Mouse (Mus musculus): ENCODE data around the gene Spout1. TPM values are rescaled to one million over a fixed set of nuclear protein-coding genes. Genes with fewer than 3 reads are reported as not detected.
A peak's percentile ranks its signal among the peaks of the same experiment; 100 is the strongest.
"Not testable (repeated sequence)": the region's sequence is repeated elsewhere in the genome, so short reads cannot be mapped to it uniquely, and the experiment has no call there.

Spout1 gene
- total RNA-seq, 2 experiments from 2014 or later = 21.1 to 25.4 TPM

GRCm38 (mm10) chr2:30132801-30133612 lies 45.3 kb downstream of the Spout1 start:
- no peak for DNase-seq (ENCODE audit: low spot score in 2 of 2)

- not testable (repeated sequence) for DNase-seq (ENCODE audit: low spot score in 2 of 2)
Measured at GRCm38 (mm10) chr2:30131240-30131639, 47.0 kb downstream of the Spout1 start.

- no peak for DNase-seq (ENCODE audit: low spot score in 2 of 2)
Measured at GRCm38 (mm10) chr2:30130156-30130555, 48.1 kb downstream of the Spout1 start.

- DNase-seq (ENCODE audit: low spot score in 2 of 2) = no peak
Measured at GRCm38 (mm10) chr2:30128789-30129188, 49.5 kb downstream of the Spout1 start.

GRCm38 (mm10) chr2:30124472-30125274 lies 53.6 kb downstream of the Spout1 start, which contains the start of gene Zer1:
Zer1 (minus strand) TSS chr2:30124585.
- peak; percentile 94 to 97 for DNase-seq (ENCODE audit: low spot score in 2 of 2)

- DNase-seq (ENCODE audit: low spot score in 2 of 2) = no peak
Measured at GRCm38 (mm10) chr2:30123729-30124471, 54.4 kb downstream of the Spout1 start.

Other genes with a start within 250 kb of the Spout1 start
- 10 to 100 TPM; 28.1 to 30.8 TPM for gene Gle1, start 243.0 kb downstream of the Spout1 start, total RNA-seq (2021)
- 100 to 1,000 TPM; 191 to 224 TPM for gene Sptan1, start 212.9 kb downstream of the Spout1 start, total RNA-seq (2021)
- gene Wdr34, start 129.6 kb downstream of the Spout1 start, total RNA-seq (2021) = 10 to 100 TPM; 15.9 to 18.3 TPM
- gene Set, start 121.1 kb downstream of the Spout1 start, total RNA-seq (2021) = 100 to 1,000 TPM; 210 to 272 TPM
- 1 to 10 TPM; 5.6 to 6.2 TPM for gene Pkn3, start 100.8 kb downstream of the Spout1 start, total RNA-seq (2021)
- 10 to 100 TPM in 1 of 2 experiments, 1 to 10 TPM in 1; 9.7 to 15.6 TPM for gene Zdhhc12, start 84.8 kb downstream of the Spout1 start, total RNA-seq (2021)
- gene Zer1, start 53.9 kb downstream of the Spout1 start, total RNA-seq (2021) = 10 to 100 TPM; 31.6 to 40.4 TPM
- gene Tbc1d13, start 44.7 kb downstream of the Spout1 start, total RNA-seq (2021) = 10 to 100 TPM; 38.5 to 53.2 TPM
- 10 to 100 TPM; 34.0 to 40.6 TPM for gene Endog, start 7.0 kb downstream of the Spout1 start, total RNA-seq (2021)
- 10 to 100 TPM; 18.2 to 26.3 TPM for gene Kyat1, start 27.4 kb upstream of the Spout1 start, total RNA-seq (2021)
- gene Lrrc8a, start 59.3 kb upstream of the Spout1 start, total RNA-seq (2021) = 10 to 100 TPM; 61.9 to 64.7 TPM
- gene Gm28035, start 62.1 kb upstream of the Spout1 start, total RNA-seq (2021) = 1 to 10 TPM; 1.4 to 2.3 TPM
- gene Phyhd1, start 87.7 kb upstream of the Spout1 start, total RNA-seq (2021) = 10 to 100 TPM; 13.6 to 18.0 TPM
- gene Gm28038, start 102.6 kb upstream of the Spout1 start, total RNA-seq (2021) = not detected
- 10 to 100 TPM; 40.8 to 41.6 TPM for gene Dolk, start 107.9 kb upstream of the Spout1 start, total RNA-seq (2021)
- gene Nup188, start 107.9 kb upstream of the Spout1 start, total RNA-seq (2021) = 10 to 100 TPM; 29.6 to 30.3 TPM
- gene Sh3glb2, start 180.9 kb upstream of the Spout1 start, total RNA-seq (2021) = 10 to 100 TPM; 88.6 to 92.1 TPM
- gene Miga2, start 185.8 kb upstream of the Spout1 start, total RNA-seq (2021) = 100 to 1,000 TPM in 1 of 2 experiments, 10 to 100 TPM in 1; 83.1 to 102 TPM
- gene Dolpp1, start 213.8 kb upstream of the Spout1 start, total RNA-seq (2021) = 10 to 100 TPM; 13.2 to 15.2 TPM
- 100 to 1,000 TPM; 175 to 243 TPM for gene Crat, start 237.4 kb upstream of the Spout1 start, total RNA-seq (2021)
- gene Ptpa, start 237.6 kb upstream of the Spout1 start, total RNA-seq (2021) = 100 to 1,000 TPM; 134 to 138 TPM

All from adrenal gland, adult 18-20 months (tissue).